Mouse (Mus musculus) heart, postnatal 0 days (tissue): ENCODE measurements at regions not wholly inside any gene's neighbourhood (a gene's known extent, or its start where the extent isn't known, plus 50 kb on each side); places are given as distances from the start of the nearest gene placed in this dataset.

Experiments used
- CTCF ChIP-seq: IDR thresholded peaks from 2 replicates; pipeline ENCODE4 v1.5.1; 2016; ENCODE audit warnings: antibody characterized with exemption, control low read depth, low read depth
- EP300 ChIP-seq: IDR thresholded peaks from 2 replicates; pipeline ENCODE4 v1.6.1; 2016; ENCODE audit warnings: antibody characterized with exemption, low read depth

DNA sequence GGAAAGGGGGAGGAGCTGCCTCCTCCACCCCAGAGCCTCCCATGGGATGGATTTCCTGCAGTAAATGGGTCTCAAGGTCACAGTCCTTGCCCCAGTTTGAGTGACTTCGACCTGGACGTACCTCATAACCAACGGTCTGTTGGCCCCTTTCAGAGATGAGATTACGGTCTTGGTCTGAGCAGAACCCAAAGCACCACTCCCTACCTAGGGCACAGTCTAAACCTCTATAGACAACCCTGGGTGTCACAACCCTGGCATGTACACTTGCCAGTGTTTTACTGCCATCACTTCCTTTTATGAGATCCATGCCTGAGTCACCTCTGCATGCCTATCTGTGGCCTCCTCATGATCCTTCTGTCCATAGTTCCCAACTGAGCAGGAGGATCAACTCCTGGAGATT is 128.8 kb upstream of the Zfp746 start:
- TF ChIP-seq CTCF = no peak
- TF ChIP-seq EP300 = no peak
